Mouse (Mus musculus) megakaryocyte, embryonic 14.5 days (primary cell): ENCODE results near the gene Vmn2r68. TPM values are rescaled to one million over a fixed set of nuclear protein-coding genes. Genes with fewer than 3 reads are reported as not detected.

Experiments
- H3K27me3 ChIP-seq: replicated peaks from 2 replicates; pipeline ENCODE3; 2012; ENCODE audit warnings: inconsistent platforms
- H3K36me3 ChIP-seq: replicated peaks from 2 replicates; pipeline ENCODE3; 2012; ENCODE audit warnings: low read length, inconsistent platforms, mixed read lengths
- H3K4me1 ChIP-seq: 2 replicates; pipeline ENCODE4 v1.6.1; 2012; ENCODE audit warnings: inconsistent platforms
- H3K4me3 ChIP-seq: replicated peaks from 2 replicates; pipeline ENCODE3; 2012; ENCODE audit warnings: moderate library complexity, mild to moderate bottlenecking, inconsistent platforms
- H3K9me3 ChIP-seq: 2 replicates; pipeline ENCODE4 v1.6.1; 2012; ENCODE audit warnings: inconsistent platforms
- FLI1 ChIP-seq: IDR thresholded peaks from 2 replicates; pipeline ENCODE4 v1.6.1; 2012; ENCODE audit warnings: low read length, inconsistent platforms, mixed read lengths
- GATA1 ChIP-seq: IDR thresholded peaks from 3 replicates; pipeline ENCODE4 v1.6.1; 2012; ENCODE audit warnings: mixed read lengths, low read length, inconsistent platforms, borderline replicate concordance
- polyA plus RNA-seq: library from polyadenylated mRNA; stranded (reverse); fragments of >175 nt; gene quantifications from 2 replicates; pipeline ENCODE4 v1.2.3, GENCODE M21; 2012; ENCODE audit warnings: low replicate concordance; ENCODE audit not compliant: insufficient read depth

The Vmn2r68 gene
- polyA plus RNA-seq = not detected in 2 replicates

GRCm38 (mm10) chr7:85237683-85238082 lies at the start of gene Vmn2r68:
Gene Vmn2r68, minus strand, starts transcription at chr7:85237783.
- Histone ChIP-seq H3K4me1 (no peaks in the 10 kb centered on the region), H3K4me3 (no peak within 1 kb of the TSS)

More at GRCm38 (mm10) chr7:85237683-85238082, at the start of gene Vmn2r68:
- TF ChIP-seq FLI1 (no peak), GATA1 (no peak)
- Histone ChIP-seq H3K9me3 (no peaks in the 10 kb centered on the region), H3K36me3 (no peaks in the 10 kb centered on the region), H3K27me3 (no peaks in the 10 kb centered on the region)

Other genes with a start within 250 kb of the Vmn2r68 start
- not detected in 2 replicates for gene Vmn2r66, start 225.5 kb downstream of the Vmn2r68 start, polyA plus RNA-seq
- not detected in 2 replicates for gene Vmn2r67, start 81.8 kb downstream of the Vmn2r68 start, polyA plus RNA-seq
- gene Vmn2r69, start 178.1 kb upstream of the Vmn2r68 start, polyA plus RNA-seq = not detected in 2 replicates